Mouse (Mus musculus) stomach, embryonic 14.5 days (tissue): ENCODE data around the gene Mbnl2. TPM values are rescaled to one million over a fixed set of nuclear protein-coding genes. Genes with fewer than 3 reads are reported as not detected.
A peak's percentile ranks its signal among the peaks of the same experiment; 100 is the strongest.

Source experiments
- ATAC-seq: fragments of 200-750 bp; cut with Nextera tagmentation; 2 replicates; pipeline ENCODE4 v1.8.0; 2017; ENCODE audit warnings: low read depth, moderate TSS enrichment; ENCODE audit not compliant: insufficient number of reproducible peaks, insufficient read depth, low FRiP score
- H3K27ac ChIP-seq: fragments of 300-500 bp; sonication (generic); 2 replicates; pipeline ENCODE4 v1.5.1; 2014; ENCODE audit warnings: mild to moderate bottlenecking, low read length, moderate library complexity, mixed read lengths
- H3K27me3 ChIP-seq: fragments of 300-500 bp; sonication (generic); 2 replicates; pipeline ENCODE4 v1.6.1; 2014; ENCODE audit warnings: low read length, control low read depth, mixed read lengths; ENCODE audit not compliant: control insufficient read depth, insufficient read depth
- H3K36me3 ChIP-seq: fragments of 300-500 bp; sonication (generic); 2 replicates; pipeline ENCODE4 v1.6.1; 2014; ENCODE audit warnings: mild to moderate bottlenecking, control low read depth, low read length, moderate library complexity, mixed read lengths; ENCODE audit not compliant: control insufficient read depth, insufficient read depth
- H3K4me1 ChIP-seq: fragments of 300-500 bp; sonication (generic); 2 replicates; pipeline ENCODE4 v1.6.1; 2014; ENCODE audit warnings: low read length, control low read depth, mixed read lengths; ENCODE audit not compliant: control insufficient read depth, insufficient read depth
- H3K4me2 ChIP-seq: fragments of 300-500 bp; sonication (generic); replicated peaks from 2 replicates; pipeline ENCODE4 v1.6.1; 2014; ENCODE audit warnings: low read depth, low read length, control low read depth
- H3K4me3 ChIP-seq: fragments of 300-500 bp; sonication (generic); 2 replicates; pipeline ENCODE4 v1.5.1; 2014; ENCODE audit warnings: low read depth, low read length, control low read depth
- H3K9ac ChIP-seq: fragments of 300-500 bp; sonication (generic); replicated peaks from 2 replicates; pipeline ENCODE4 v1.6.1; 2014; ENCODE audit warnings: low read depth, mild to moderate bottlenecking, control low read depth, low read length, moderate library complexity, mixed read lengths
- H3K9me3 ChIP-seq: fragments of 300-500 bp; sonication (generic); 2 replicates; pipeline ENCODE4 v1.6.1; 2016; ENCODE audit warnings: low read depth, low read length, control low read depth; ENCODE audit not compliant: control insufficient read depth
- WGBS: fragments of 180-500 bp; shearing (Covaris S2); extraction: QIAGEN DNeasy Blood & Tissue Kit; methylation state at CpG from one replicate; pipeline ENCODE4 v1.1.7; 2014; 5-methylcytosine and 5-hydroxymethylcytosine counted together
- polyA plus RNA-seq: library from polyadenylated mRNA; unstranded; fragments of >200 nt; fragmentation: Nextera tagmentation; extraction: Ambion mirVana; gene quantifications from 2 replicates; pipeline ENCODE4 v1.2.1, GENCODE M21; 2014

Gene Mbnl2
- polyA plus RNA-seq, 1 experiment from 2014 or later: 119 TPM

- no peaks in the 10 kb centered on the region for H3K9me3 ChIP-seq
- 78% methylated on average over 15 of the region's 15 CpGs for WGBS
- no peak for ATAC-seq
- H3K27me3 ChIP-seq: no peaks in the 10 kb centered on the region
- H3K9ac ChIP-seq: no peak overlapping the region
- H3K36me3 ChIP-seq: no peaks in the 10 kb centered on the region; the same call in 1 of the 2 replicates
- H3K4me3 ChIP-seq: no peak overlapping the region
- H3K4me2 ChIP-seq: no peak overlapping the region
- H3K4me1 ChIP-seq: peaks cover 22% of the 10 kb centered on the region
- no peak overlapping the region for H3K27ac ChIP-seq
Observed at GRCm38 (mm10) chr14:120333465-120334243, 58.2 kb downstream of the Mbnl2 start.

- ATAC-seq: no peak
- Histone ChIP-seq H3K36me3 (no peaks in the 10 kb centered on the region; the same call in 1 of the 2 replicates), H3K9me3 (no peaks in the 10 kb centered on the region), H3K4me3 (no peak overlapping the region), H3K4me1 (peaks cover 22% of the 10 kb centered on the region), H3K27me3 (no peaks in the 10 kb centered on the region), H3K9ac (no peak overlapping the region), H3K4me2 (no peak overlapping the region), H3K27ac (no peak overlapping the region)
- 81% methylated on average over 9 of the region's 9 CpGs for WGBS
Observed at GRCm38 (mm10) chr14:120335366-120335765, 59.9 kb downstream of the Mbnl2 start.

- Histone ChIP-seq H3K4me2 (no peak overlapping the region), H3K27me3 (no peaks in the 10 kb centered on the region), H3K36me3 (no peaks in the 10 kb centered on the region; the same call in 1 of the 2 replicates), H3K4me1 (peaks cover 22% of the 10 kb centered on the region), H3K9me3 (no peaks in the 10 kb centered on the region), H3K27ac (no peak overlapping the region), H3K4me3 (no peak overlapping the region), H3K9ac (no peak overlapping the region)
- WGBS: 63% methylated on average over 6 of the region's 6 CpGs
- ATAC-seq: no peak
Observed at GRCm38 (mm10) chr14:120335871-120336270, 60.4 kb downstream of the Mbnl2 start.

- Histone ChIP-seq H3K4me3 (no peak overlapping the region), H3K4me1 (peaks cover 22% of the 10 kb centered on the region), H3K36me3 (no peaks in the 10 kb centered on the region), H3K9me3 (no peaks in the 10 kb centered on the region), H3K27ac (no peak overlapping the region), H3K9ac (no peak overlapping the region), H3K27me3 (no peaks in the 10 kb centered on the region), H3K4me2 (no peak overlapping the region)
- no peak for ATAC-seq
- WGBS: 48% methylated on average over 7 of the region's 7 CpGs
Observed at GRCm38 (mm10) chr14:120336380-120336779, 60.9 kb downstream of the Mbnl2 start.

- Histone ChIP-seq H3K27me3 (no peaks in the 10 kb centered on the region), H3K9me3 (no peaks in the 10 kb centered on the region), H3K4me1 (peaks cover 25% of the 10 kb centered on the region), H3K4me2 (no peak overlapping the region), H3K4me3 (no peak overlapping the region), H3K36me3 (no peaks in the 10 kb centered on the region), H3K9ac (no peak overlapping the region), H3K27ac (0 out of 2 replicates have a peak overlapping the region, but pooled peaks have one; percentile 52)
- ATAC-seq: no peak
- WGBS: 55% methylated on average over 8 of the region's 8 CpGs
Observed at GRCm38 (mm10) chr14:120336841-120337240, 61.4 kb downstream of the Mbnl2 start.

GRCm38 (mm10) chr14:120337731-120338462 lies 62.4 kb downstream of the Mbnl2 start:
- no peaks in the 10 kb centered on the region for H3K27me3 ChIP-seq
- H3K9me3 ChIP-seq: no peaks in the 10 kb centered on the region
- WGBS: 41% methylated on average over 7 of the region's 7 CpGs
- H3K36me3 ChIP-seq: no peaks in the 10 kb centered on the region
- H3K9ac ChIP-seq: no peak overlapping the region
- H3K4me2 ChIP-seq: no peak overlapping the region
- H3K4me1 ChIP-seq: peaks cover 27% of the 10 kb centered on the region
- no peak overlapping the region for H3K4me3 ChIP-seq
- peak overlapping the region; percentile 75; the same call in 1 of the 2 replicates for H3K27ac ChIP-seq
- ATAC-seq: peak; percentile 78

- Histone ChIP-seq H3K4me3 (no peak overlapping the region), H3K4me1 (peaks cover 27% of the 10 kb centered on the region), H3K9me3 (no peaks in the 10 kb centered on the region), H3K27ac (peak overlapping the region; percentile 49; the same call in 1 of the 2 replicates), H3K36me3 (no peaks in the 10 kb centered on the region), H3K9ac (no peak overlapping the region), H3K4me2 (no peak overlapping the region), H3K27me3 (no peaks in the 10 kb centered on the region)
- WGBS: 74% methylated on average over 3 of the region's 3 CpGs
- no peak for ATAC-seq
Observed at GRCm38 (mm10) chr14:120338706-120339105, 63.2 kb downstream of the Mbnl2 start.

GRCm38 (mm10) chr14:120341912-120342311 lies 66.4 kb downstream of the Mbnl2 start:
- peaks cover 5% of the 10 kb centered on the region; the same call in 1 of the 2 replicates for H3K36me3 ChIP-seq
- no peak overlapping the region for H3K9ac ChIP-seq
- H3K4me1 ChIP-seq: peaks cover 16% of the 10 kb centered on the region; the same call in 1 of the 2 replicates
- WGBS: 76% methylated on average over 6 of the region's 6 CpGs
- H3K27me3 ChIP-seq: no peaks in the 10 kb centered on the region
- no peak for ATAC-seq
- H3K27ac ChIP-seq: no peak overlapping the region
- H3K4me3 ChIP-seq: no peak overlapping the region
- H3K9me3 ChIP-seq: peaks cover 6% of the 10 kb centered on the region
- H3K4me2 ChIP-seq: no peak overlapping the region
